Mouse (Mus musculus) midbrain, postnatal 0 days (tissue): ENCODE results near the gene Pcbp4. TPM values are rescaled to one million over a fixed set of nuclear protein-coding genes. Genes with fewer than 3 reads are reported as not detected.

Source experiments
- ATAC-seq: fragments of 200-750 bp; cut with Nextera tagmentation; 2 replicates; pipeline ENCODE4 v1.8.0; 2017; ENCODE audit warnings: moderate number of reproducible peaks, mild to moderate bottlenecking, moderate TSS enrichment, moderate library complexity; ENCODE audit not compliant: low FRiP score
- DNase-seq: peaks from one replicate; pipeline ENCODE4 v3.0.0-alpha.2; 2015; ENCODE audit warnings: low spot score
- H3K27ac ChIP-seq: fragments of 300-500 bp; sonication (generic); 2 replicates; pipeline ENCODE4 v1.5.1; 2014; ENCODE audit warnings: low read depth, mild to moderate bottlenecking, low read length, mixed read lengths
- H3K27me3 ChIP-seq: fragments of 300-500 bp; sonication (generic); 2 replicates; pipeline ENCODE4 v1.6.1; 2014; ENCODE audit warnings: low read length, control low read depth, mixed read lengths; ENCODE audit not compliant: insufficient read depth
- H3K36me3 ChIP-seq: fragments of 300-500 bp; sonication (generic); 2 replicates; pipeline ENCODE4 v1.6.1; 2014; ENCODE audit warnings: low read length, control low read depth, mixed read lengths; ENCODE audit not compliant: insufficient read depth
- H3K4me1 ChIP-seq: fragments of 300-500 bp; sonication (generic); 2 replicates; pipeline ENCODE4 v1.6.1; 2014; ENCODE audit warnings: mild to moderate bottlenecking, control low read depth, antibody characterized with exemption, low read length, mixed read lengths; ENCODE audit not compliant: insufficient read depth
- H3K4me2 ChIP-seq: fragments of 300-500 bp; sonication (generic); 2 replicates; pipeline ENCODE4 v1.6.1; 2014; ENCODE audit warnings: low read depth, mild to moderate bottlenecking, low read length, mixed read lengths; ENCODE audit not compliant: poor library complexity, severe bottlenecking
- H3K4me3 ChIP-seq: fragments of 300-500 bp; sonication (generic); 2 replicates; pipeline ENCODE4 v1.5.1; 2014; ENCODE audit warnings: low read depth, mild to moderate bottlenecking, low read length, moderate library complexity
- H3K9ac ChIP-seq: fragments of 300-500 bp; sonication (generic); replicated peaks from 2 replicates; pipeline ENCODE4 v1.6.1; 2014; ENCODE audit warnings: mild to moderate bottlenecking, low read length, moderate library complexity, mixed read lengths; ENCODE audit not compliant: poor library complexity, severe bottlenecking
- H3K9me3 ChIP-seq: fragments of 300-500 bp; sonication (generic); 2 replicates; pipeline ENCODE4 v1.6.1; 2016; ENCODE audit warnings: low read length, control low read depth
- CTCF ChIP-seq: IDR thresholded peaks from 2 replicates; pipeline ENCODE4 v1.5.1; 2016; ENCODE audit warnings: antibody characterized with exemption, mild to moderate bottlenecking
- WGBS: fragments of 180-500 bp; shearing (Covaris S2); extraction: QIAGEN DNeasy Blood & Tissue Kit; methylation state at CpG from one replicate; pipeline ENCODE4 v1.1.7; 2014; 5-methylcytosine and 5-hydroxymethylcytosine counted together
- polyA plus RNA-seq: library from polyadenylated mRNA; unstranded; fragments of >200 nt; fragmentation: Nextera tagmentation; extraction: Ambion mirVana; gene quantifications from 2 replicates; pipeline ENCODE4 v1.2.1, GENCODE M21; 2015
- total RNA-seq: library from RNA; depleted of rRNA; stranded (reverse); fragments of >200 nt; gene quantifications from 2 replicates; pipeline ENCODE4 v1.2.3, GENCODE M21; 2014

The Pcbp4 gene
- total and polyA plus RNA-seq, 2 experiments from 2014 or later: 242 to 543 TPM

- Histone ChIP-seq H3K27me3 (no peaks in the 10 kb centered on the region), H3K4me3 (no peak overlapping the region), H3K9me3 (no peaks in the 10 kb centered on the region), H3K4me1 (0 out of 2 replicates have a peak, but pooled peaks cover 5% of the 10 kb centered on the region), H3K36me3 (no peaks in the 10 kb centered on the region), H3K27ac (no peak overlapping the region), H3K9ac (no peak overlapping the region), H3K4me2 (no peak overlapping the region)
- WGBS: 89% methylated on average over 9 of the region's 9 CpGs
- no peak for ATAC-seq
- no peak for DNase-seq
- TF ChIP-seq CTCF: no peak
Measured at GRCm38 (mm10) chr9:106411091-106411594, 41.9 kb upstream of the Pcbp4 start.

- 86% methylated on average over 6 of the region's 6 CpGs for WGBS
- H3K27me3 ChIP-seq: no peaks in the 10 kb centered on the region
- no peak overlapping the region for H3K9ac ChIP-seq
- no peak overlapping the region for H3K4me2 ChIP-seq
- H3K4me1 ChIP-seq: 0 out of 2 replicates have a peak, but pooled peaks cover 3% of the 10 kb centered on the region
- H3K36me3 ChIP-seq: no peaks in the 10 kb centered on the region
- H3K27ac ChIP-seq: no peak overlapping the region
- no peak overlapping the region for H3K4me3 ChIP-seq
- no peak for TF ChIP-seq CTCF
- H3K9me3 ChIP-seq: no peaks in the 10 kb centered on the region
- ATAC-seq: no peak
- DNase-seq: no peak
Measured at GRCm38 (mm10) chr9:106411729-106412128, 41.4 kb upstream of the Pcbp4 start.

GRCm38 (mm10) chr9:106412210-106412609, 40.9 kb upstream of the Pcbp4 start:
- no peak overlapping the region for H3K4me2 ChIP-seq
- DNase-seq: no peak
- no peaks in the 10 kb centered on the region for H3K36me3 ChIP-seq
- no peak overlapping the region for H3K4me3 ChIP-seq
- peaks cover 3% of the 10 kb centered on the region; the same call in 1 of the 2 replicates for H3K4me1 ChIP-seq
- ATAC-seq: no peak
- no peaks in the 10 kb centered on the region for H3K9me3 ChIP-seq
- H3K9ac ChIP-seq: no peak overlapping the region
- H3K27ac ChIP-seq: no peak overlapping the region
- no peaks in the 10 kb centered on the region for H3K27me3 ChIP-seq
- TF ChIP-seq CTCF: no peak
- 91% methylated on average over 3 of the region's 3 CpGs for WGBS

- 86% methylated on average over 5 of the region's 5 CpGs for WGBS
- Histone ChIP-seq H3K9ac (no peak overlapping the region), H3K4me3 (no peak overlapping the region), H3K36me3 (no peaks in the 10 kb centered on the region), H3K4me2 (no peak overlapping the region), H3K4me1 (peaks cover 12% of the 10 kb centered on the region), H3K9me3 (no peaks in the 10 kb centered on the region), H3K27me3 (no peaks in the 10 kb centered on the region), H3K27ac (no peak overlapping the region)
- ATAC-seq (no peak), DNase-seq (no peak)
- no peak for TF ChIP-seq CTCF
Measured at GRCm38 (mm10) chr9:106413606-106414005, 39.5 kb upstream of the Pcbp4 start.

- TF ChIP-seq CTCF: no peak
- ATAC-seq (no peak), DNase-seq (no peak)
- Histone ChIP-seq H3K4me3 (no peak overlapping the region), H3K4me1 (peaks cover 23% of the 10 kb centered on the region), H3K36me3 (no peaks in the 10 kb centered on the region), H3K4me2 (no peak overlapping the region), H3K27me3 (no peaks in the 10 kb centered on the region), H3K9me3 (no peaks in the 10 kb centered on the region), H3K27ac (no peak overlapping the region), H3K9ac (no peak overlapping the region)
- 90% methylated on average over 6 of the region's 6 CpGs for WGBS
Measured at GRCm38 (mm10) chr9:106416826-106417225, 36.3 kb upstream of the Pcbp4 start.

- peak; percentile 67 for TF ChIP-seq CTCF
- DNase-seq (peak; percentile 88), ATAC-seq (peak; percentile 48)
- Histone ChIP-seq H3K9ac (peak overlapping the region; percentile 34; the same call in 1 of the 2 replicates), H3K27me3 (no peaks in the 10 kb centered on the region), H3K4me2 (peak overlapping the region; percentile 57), H3K4me3 (peak overlapping the region; percentile 5; the same call in 1 of the 2 replicates), H3K36me3 (no peaks in the 10 kb centered on the region), H3K27ac (peak overlapping the region; percentile 62), H3K4me1 (peaks cover 23% of the 10 kb centered on the region), H3K9me3 (no peaks in the 10 kb centered on the region)
- 18% methylated on average over 22 of the region's 29 CpGs for WGBS
Measured at GRCm38 (mm10) chr9:106417841-106418625, 35.1 kb upstream of the Pcbp4 start.
